Mouse (Mus musculus): ENCODE results near the gene Kif3c. TPM values are rescaled to one million over a fixed set of nuclear protein-coding genes. Genes with fewer than 3 reads are reported as not detected.

Kif3c gene
- 100 to 1,000 TPM; 188 TPM for total RNA-seq (2021)
- long read RNA-seq, experiment 1, full-length matches to known transcripts: 285 of 309 reads
- long read RNA-seq, experiment 1, partial matches to known transcripts: 9 of 309 reads
- long read RNA-seq, experiment 1, other reads (novel, unspliced or antisense): 15 of 309 reads
- long read RNA-seq, experiment 2, full-length matches to known transcripts: 207 of 240 reads
- long read RNA-seq, experiment 2, partial matches to known transcripts: 8 of 240 reads
- long read RNA-seq, experiment 2, other reads (novel, unspliced or antisense): 25 of 240 reads

DNA sequence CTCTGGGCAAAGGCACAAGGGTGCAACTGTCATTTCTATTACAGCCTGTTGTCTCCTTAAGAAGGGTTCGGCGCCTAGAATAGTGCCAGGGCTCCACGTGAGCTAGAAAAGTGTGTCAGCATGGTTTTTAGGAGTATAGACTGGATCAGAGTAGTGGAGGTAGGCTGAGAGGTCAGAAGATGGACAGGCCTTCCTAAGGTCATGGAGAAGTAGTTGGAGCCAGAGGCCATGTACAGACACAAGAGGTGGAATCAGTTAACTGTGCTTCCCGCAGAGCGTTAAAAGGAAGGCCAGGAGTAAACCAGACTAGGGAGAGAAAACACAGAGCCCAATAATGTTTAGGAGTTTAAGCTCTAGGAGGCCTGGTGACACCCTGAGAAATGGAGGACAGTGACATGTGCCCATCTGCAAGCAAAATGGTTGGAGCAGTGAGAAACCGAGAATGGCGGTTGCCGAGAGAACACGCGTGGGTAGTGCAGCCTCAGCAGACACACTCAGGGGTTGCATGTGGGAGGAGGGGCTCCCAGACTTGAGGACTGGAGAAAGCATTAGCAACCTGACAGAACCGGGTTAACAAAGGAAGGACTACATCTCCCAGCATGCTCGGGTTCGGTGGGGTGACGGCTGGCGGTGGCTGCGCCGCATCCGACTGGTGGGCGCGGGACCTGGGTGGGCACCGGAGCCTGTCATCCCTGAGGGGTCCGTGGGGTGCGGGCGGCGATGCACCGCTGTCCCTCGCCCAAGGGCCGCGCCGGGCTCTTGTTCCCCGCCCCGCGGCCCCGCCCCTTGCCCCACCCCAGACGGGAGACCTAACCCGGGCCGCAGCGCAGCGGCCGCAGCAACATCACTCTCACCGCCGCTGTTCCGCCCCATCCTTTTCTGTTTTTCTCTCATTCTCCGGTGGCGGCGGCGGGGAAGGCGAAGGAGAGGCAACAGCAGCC lies at the start of gene Kif3c:
Gene Kif3c (plus strand): TSS at position 625 of the 941 bp plus-strand sequence.
- intact Hi-C loops (cut with DNase I): loop anchor here (2.0 kb wide), 3 partner anchors 56 to 130 kb away; partner anchors contain the start of genes Asxl2 and Rab10
- Histone ChIP-seq H3K4me3 (peak within 1 kb of the TSS; percentile 94), H3K27ac (peak within 1 kb of the TSS; percentile 97)
- peak; percentile 83 to 88 for DNase-seq (ENCODE audit: extremely low spot score in 1 of 2, low spot score in 2 of 2)
- no peak for TF ChIP-seq CTCF (IDR thresholded peaks at IDR 0.05)

DNA sequence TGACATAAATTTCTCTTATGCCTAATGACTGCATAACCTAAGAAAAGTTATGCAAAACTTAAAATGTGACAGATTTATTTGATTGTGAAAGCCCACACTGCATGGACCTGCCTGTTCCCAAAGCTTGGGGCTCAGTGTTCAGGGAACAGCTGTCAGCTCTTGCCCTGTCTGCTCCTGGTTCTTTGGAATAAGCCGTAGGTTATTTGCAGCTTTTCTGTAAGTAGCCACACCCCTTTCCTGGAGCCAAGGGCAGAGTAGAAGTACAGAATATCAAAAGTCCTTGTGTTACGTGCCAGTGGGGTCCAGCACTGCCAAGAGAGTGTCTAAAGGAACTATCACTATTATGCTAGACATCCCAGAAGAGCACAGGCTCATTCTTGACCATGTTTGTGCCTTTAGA lies 48.8 kb upstream of the Kif3c start:
- intact Hi-C loops (cut with DNase I): no loop called here
- Histone ChIP-seq H3K4me3 (no peak overlapping the region), H3K27ac (no peak overlapping the region)
- DNase-seq (ENCODE audit: extremely low spot score in 1 of 2, low spot score in 2 of 2): no peak
- no peak for TF ChIP-seq CTCF (IDR thresholded peaks at IDR 0.05)

DNA sequence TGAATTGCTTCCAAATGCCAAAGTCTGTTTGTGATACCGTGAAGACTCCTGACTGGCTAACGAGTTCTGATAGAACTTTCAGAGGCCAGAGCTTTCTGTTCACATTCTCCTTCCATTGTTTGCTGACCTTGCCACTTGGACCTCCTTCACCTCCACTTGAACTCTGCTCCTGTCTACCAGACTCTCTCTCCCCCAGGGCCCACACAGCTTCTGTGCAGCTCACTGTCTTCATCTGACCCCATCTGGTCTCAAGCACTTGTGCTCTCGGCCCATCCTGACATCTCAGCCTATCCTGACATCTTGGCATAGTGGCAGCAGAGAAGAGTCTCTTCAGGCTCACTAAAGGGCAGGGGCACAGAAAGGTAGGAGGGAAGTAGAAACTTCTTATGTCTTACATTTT lies 48.0 kb upstream of the Kif3c start:
- Histone ChIP-seq H3K27ac (no peak overlapping the region), H3K4me3 (no peak overlapping the region)
- intact Hi-C loops (cut with DNase I): no loop called here
- DNase-seq (ENCODE audit: extremely low spot score in 1 of 2, low spot score in 2 of 2): no peak
- TF ChIP-seq CTCF (IDR thresholded peaks at IDR 0.05): no peak

DNA sequence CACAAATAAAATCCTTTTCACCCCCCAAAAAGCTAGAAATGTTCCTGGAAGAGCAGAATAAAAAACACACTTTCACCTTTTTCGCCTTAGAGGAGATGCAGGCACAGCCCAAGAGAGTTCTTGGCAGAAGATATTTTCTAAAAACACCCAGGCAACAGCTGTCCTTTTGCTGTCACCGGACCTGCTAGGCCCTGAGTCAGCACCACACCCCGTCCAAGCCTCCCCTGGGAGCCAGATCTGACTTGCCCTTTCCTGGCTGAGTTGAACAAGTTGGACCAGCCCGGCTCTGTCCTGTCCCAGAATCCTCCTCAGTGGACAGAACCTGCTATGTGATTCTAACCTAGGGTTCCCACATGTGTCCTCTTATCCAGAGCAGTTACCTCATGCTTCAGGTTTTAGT lies 45.6 kb upstream of the Kif3c start:
- no peak for TF ChIP-seq CTCF (IDR thresholded peaks at IDR 0.05)
- Histone ChIP-seq H3K27ac (no peak overlapping the region), H3K4me3 (no peak overlapping the region)
- intact Hi-C loops (cut with DNase I): no loop called here
- no peak for DNase-seq (ENCODE audit: extremely low spot score in 1 of 2, low spot score in 2 of 2)

DNA sequence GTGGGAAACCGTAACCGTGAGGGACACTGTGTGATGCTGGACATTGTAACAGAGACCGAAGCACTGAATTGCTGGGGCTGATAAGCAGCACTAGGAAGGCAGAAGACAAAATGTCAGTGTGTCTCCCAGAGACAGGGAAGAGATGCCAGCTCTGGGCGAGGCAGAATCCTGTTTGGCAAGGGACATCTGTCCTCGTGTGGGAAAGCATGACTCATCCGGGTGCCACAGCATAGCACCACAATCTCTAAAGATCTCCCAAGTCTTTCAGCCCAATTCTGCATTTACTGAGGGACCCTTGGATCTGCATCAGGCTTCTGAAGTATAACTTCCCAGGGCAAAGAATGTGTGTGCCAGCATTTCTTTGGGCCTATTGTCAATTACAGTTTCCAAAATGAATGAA lies 41.7 kb upstream of the Kif3c start:
- no peak overlapping the region for H3K4me3 ChIP-seq
- intact Hi-C loops (cut with DNase I): no loop called here

DNA sequence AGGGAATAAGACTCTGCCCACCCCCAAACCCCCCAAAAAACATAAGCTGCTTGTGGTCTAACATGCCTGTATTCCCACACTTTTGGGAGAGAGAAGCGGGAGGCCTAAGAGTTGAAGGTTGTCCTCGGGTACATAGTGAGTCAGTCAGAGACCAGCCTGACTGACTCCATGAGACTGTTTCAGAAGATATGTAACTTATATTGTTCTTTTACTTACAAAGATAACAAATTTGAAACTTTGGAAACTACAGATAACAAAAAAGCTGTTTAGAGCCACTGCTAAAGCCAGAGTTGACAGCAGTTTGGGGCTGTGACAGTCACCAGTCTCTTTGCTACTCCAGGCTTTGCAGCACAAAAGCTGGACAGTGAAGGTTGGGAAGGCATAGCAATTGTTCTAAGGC lies 39.7 kb upstream of the Kif3c start:
- DNase-seq (ENCODE audit: extremely low spot score in 1 of 2, low spot score in 2 of 2): no peak
- H3K27ac ChIP-seq: no peak overlapping the region
- no peak overlapping the region for H3K4me3 ChIP-seq
- no peak for TF ChIP-seq CTCF (IDR thresholded peaks at IDR 0.05)
- intact Hi-C loops (cut with DNase I): no loop called here

More for the DNA sequence above, 41.7 kb upstream of the Kif3c start:
- DNase-seq (ENCODE audit: extremely low spot score in 1 of 2, low spot score in 2 of 2): peak; percentile 34 to 55
- TF ChIP-seq CTCF (IDR thresholded peaks at IDR 0.05): no peak
- peak overlapping the region; percentile 59 for H3K27ac ChIP-seq

DNA sequence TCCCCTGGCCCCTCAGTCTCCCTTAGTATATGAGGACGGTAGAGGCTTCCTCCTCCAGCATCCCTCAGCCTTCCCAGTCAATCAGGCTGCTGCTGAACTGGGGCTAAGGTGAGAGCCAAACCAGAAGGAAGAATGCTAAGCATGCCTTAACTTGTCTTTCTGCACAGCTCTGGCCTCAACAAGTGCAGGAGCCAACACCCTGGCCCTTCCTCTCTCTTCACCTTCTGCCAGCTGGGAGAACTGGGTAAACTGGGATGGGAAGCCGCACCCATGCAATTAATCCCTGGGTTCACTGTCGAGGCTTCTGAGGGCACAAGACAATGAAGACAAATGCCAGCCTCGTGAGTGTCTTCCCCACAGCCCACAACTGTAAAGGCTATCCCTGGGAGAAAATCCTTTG lies 35.3 kb upstream of the Kif3c start:
- no peak for DNase-seq (ENCODE audit: extremely low spot score in 1 of 2, low spot score in 2 of 2)
- Histone ChIP-seq H3K4me3 (no peak overlapping the region), H3K27ac (no peak overlapping the region)
- intact Hi-C loops (cut with DNase I): no loop called here
- TF ChIP-seq CTCF (IDR thresholded peaks at IDR 0.05): no peak

DNA sequence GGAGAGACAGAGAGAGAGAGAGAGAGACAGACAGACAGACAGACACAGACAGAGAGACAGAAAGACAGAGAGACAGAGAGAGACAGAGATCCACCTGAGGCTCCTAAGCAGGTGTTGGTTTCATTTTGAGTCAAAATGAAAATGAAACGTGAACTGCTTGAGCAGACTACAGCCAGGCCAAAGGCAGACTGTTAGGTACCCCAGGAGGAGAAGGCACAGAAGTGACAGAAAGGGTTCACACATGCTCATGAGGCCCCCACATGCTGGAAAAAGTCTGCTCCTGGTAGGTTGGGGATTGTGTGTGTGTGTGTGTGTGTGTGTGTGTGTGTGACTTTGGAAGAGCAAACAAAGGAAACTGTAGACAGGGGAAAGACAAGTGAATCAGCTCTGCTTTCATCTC lies 26.0 kb upstream of the Kif3c start:
- no peak overlapping the region for H3K27ac ChIP-seq
- no peak overlapping the region for H3K4me3 ChIP-seq
- TF ChIP-seq CTCF (IDR thresholded peaks at IDR 0.05): no peak
- no peak for DNase-seq (ENCODE audit: extremely low spot score in 1 of 2, low spot score in 2 of 2)
- intact Hi-C loops (cut with DNase I): no loop called here

DNA sequence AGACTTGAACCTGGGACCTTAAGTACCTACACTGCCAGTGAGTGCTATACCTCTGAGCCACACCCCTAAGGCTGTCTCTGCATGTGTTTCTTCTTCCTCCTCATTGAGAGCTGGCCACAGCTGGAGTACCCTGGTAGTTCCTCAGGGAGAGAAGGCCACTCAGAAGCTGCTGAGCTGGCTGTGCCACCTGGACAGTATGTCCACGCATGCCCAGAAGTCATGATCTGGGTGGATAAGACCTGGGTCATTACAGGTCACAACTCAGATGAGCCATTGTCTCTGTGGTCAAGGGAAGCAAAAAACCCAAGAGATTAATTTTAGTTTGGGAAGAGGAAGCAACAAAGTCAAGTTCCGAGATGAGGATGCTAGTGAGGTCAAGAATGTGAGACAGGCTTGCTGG lies 20.8 kb upstream of the Kif3c start:
- no peak for TF ChIP-seq CTCF (IDR thresholded peaks at IDR 0.05)
- no peak for DNase-seq (ENCODE audit: extremely low spot score in 1 of 2, low spot score in 2 of 2)

DNA sequence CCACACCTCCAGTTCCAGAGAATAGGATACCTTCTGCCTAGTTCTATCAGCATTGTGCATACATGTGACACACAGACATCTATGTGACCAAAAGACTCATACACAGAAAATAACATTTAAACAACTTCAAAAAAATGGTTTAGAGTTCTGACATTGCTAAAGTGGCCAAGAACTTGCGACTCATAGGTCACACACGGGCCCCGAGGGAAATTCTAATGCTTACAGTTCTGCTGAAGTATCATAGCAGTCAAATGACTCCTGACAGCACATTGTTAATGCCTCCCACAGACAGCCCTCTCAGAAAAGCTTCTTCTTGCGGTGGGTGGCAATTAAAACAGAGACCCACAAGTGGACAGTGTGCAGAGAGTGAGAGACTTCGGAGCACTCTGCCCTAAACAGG lies 19.9 kb upstream of the Kif3c start:
- DNase-seq (ENCODE audit: extremely low spot score in 1 of 2, low spot score in 2 of 2): no peak
- Histone ChIP-seq H3K4me3 (no peak overlapping the region), H3K27ac (no peak overlapping the region)
- intact Hi-C loops (cut with DNase I): no loop called here
- TF ChIP-seq CTCF (IDR thresholded peaks at IDR 0.05): no peak

More for the DNA sequence above, 20.8 kb upstream of the Kif3c start:
- Histone ChIP-seq H3K4me3 (no peak overlapping the region), H3K27ac (no peak overlapping the region)
- intact Hi-C loops (cut with DNase I): no loop called here

DNA sequence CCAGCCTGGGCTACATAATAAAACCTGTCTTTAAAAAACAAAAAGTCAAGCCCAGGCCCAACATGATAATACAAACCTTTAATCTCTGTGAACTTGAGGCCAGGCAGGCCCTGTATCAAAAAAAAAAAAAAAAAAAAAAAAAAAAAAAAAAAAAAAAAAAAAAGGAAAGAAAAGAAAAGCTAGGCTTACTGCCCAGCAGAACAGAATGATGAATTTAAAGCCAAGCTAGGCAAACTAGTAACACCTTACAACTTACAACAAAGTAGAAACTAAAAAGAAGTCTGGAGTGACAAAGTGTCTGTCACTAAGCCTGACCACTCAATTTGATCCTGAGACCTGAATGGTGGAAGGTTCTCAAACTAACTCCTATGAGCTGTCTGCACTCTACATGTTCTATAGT lies 17.2 kb upstream of the Kif3c start:
- DNase-seq (ENCODE audit: extremely low spot score in 1 of 2, low spot score in 2 of 2): no peak
- intact Hi-C loops (cut with DNase I): no loop called here
- no peak overlapping the region for H3K27ac ChIP-seq
- no peak for TF ChIP-seq CTCF (IDR thresholded peaks at IDR 0.05)
- H3K4me3 ChIP-seq: no peak overlapping the region

DNA sequence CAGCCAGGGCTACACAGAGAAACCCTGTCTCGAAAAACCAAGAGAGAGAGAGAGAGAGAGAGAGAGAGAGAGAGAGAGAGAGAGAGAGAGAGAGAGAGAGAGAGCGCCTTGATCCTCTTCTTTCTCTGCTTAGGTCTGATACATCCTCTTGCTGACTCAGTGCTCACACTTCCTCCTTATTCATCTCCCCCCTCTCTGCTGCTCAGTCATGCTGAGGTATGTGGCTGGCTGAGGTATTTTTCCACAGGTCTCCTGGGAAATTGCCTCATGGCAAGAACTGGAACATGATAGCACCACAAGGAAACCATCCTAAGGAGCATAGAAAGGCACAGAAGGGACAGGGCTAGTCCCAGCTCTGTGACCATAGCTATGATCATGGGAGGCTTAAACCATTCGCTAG lies 15.5 kb upstream of the Kif3c start:
- H3K27ac ChIP-seq: no peak overlapping the region
- intact Hi-C loops (cut with DNase I): no loop called here
- no peak for DNase-seq (ENCODE audit: extremely low spot score in 1 of 2, low spot score in 2 of 2)
- no peak overlapping the region for H3K4me3 ChIP-seq
- TF ChIP-seq CTCF (IDR thresholded peaks at IDR 0.05): no peak

Data from left cerebral cortex, adult 2 months (tissue).